Mouse (Mus musculus) layer of hippocampus, adult 2 months (tissue): ENCODE data around the gene Amn. TPM values are rescaled to one million over a fixed set of nuclear protein-coding genes. Genes with fewer than 3 reads are reported as not detected.

Experiments
- DNase-seq, 2 experiments: peaks; one replicate each; pipeline ENCODE4 v3.0.0; 2022; ENCODE audit warnings: low spot score in 2 of 2
- H3K27ac ChIP-seq: fragments of 200-600 bp; 2 replicates; pipeline ENCODE4 v1.8.1; 2022
- H3K4me3 ChIP-seq: fragments of 200-600 bp; 2 replicates; pipeline ENCODE4 v1.8.1; 2022; ENCODE audit warnings: mild to moderate bottlenecking
- CTCF ChIP-seq: fragments of 200-600 bp; conservative IDR thresholded peaks from 2 replicates; pipeline ENCODE4 v1.8.1; 2022; ENCODE audit warnings: antibody characterized with exemption, mild to moderate bottlenecking, moderate library complexity
- total RNA-seq, 2 experiments: library from RNA; stranded (reverse); gene quantifications; 2 replicates each; pipeline ENCODE4 v1.2.3; 2021

Amn gene
- total RNA-seq, 2 experiments from 2014 or later = 4.7 to 5.4 TPM

- peak; percentile 11 to 22 for DNase-seq
- no peak for TF ChIP-seq CTCF
- no peak overlapping the region for H3K27ac ChIP-seq
- H3K4me3 ChIP-seq = no peak overlapping the region
Measured at GRCm38 (mm10) chr12:111317694-111318093, 46.8 kb downstream of the Amn start.

- no peak for TF ChIP-seq CTCF
- no peak for DNase-seq
- Histone ChIP-seq H3K27ac (no peak overlapping the region), H3K4me3 (no peak overlapping the region)
Measured at GRCm38 (mm10) chr12:111320549-111320948, 49.7 kb downstream of the Amn start.

- Histone ChIP-seq H3K27ac (no peak overlapping the region), H3K4me3 (no peak overlapping the region)
- TF ChIP-seq CTCF = no peak
- DNase-seq = peak in 1 of 2 experiments; percentile 16
Measured at GRCm38 (mm10) chr12:111321832-111322231, 50.9 kb downstream of the Amn start.

- DNase-seq = no peak
- Histone ChIP-seq H3K4me3 (no peak overlapping the region), H3K27ac (no peak overlapping the region)
- no peak for TF ChIP-seq CTCF
Measured at GRCm38 (mm10) chr12:111323423-111323822, 52.5 kb downstream of the Amn start.

GRCm38 (mm10) chr12:111324536-111324935 is 53.6 kb downstream of the Amn start:
- Histone ChIP-seq H3K27ac (no peak overlapping the region), H3K4me3 (no peak overlapping the region)
- no peak for DNase-seq
- no peak for TF ChIP-seq CTCF

- Histone ChIP-seq H3K4me3 (no peak overlapping the region), H3K27ac (no peak overlapping the region)
- TF ChIP-seq CTCF = no peak
- DNase-seq = no peak
Measured at GRCm38 (mm10) chr12:111324949-111325348, 54.1 kb downstream of the Amn start.

DNA sequence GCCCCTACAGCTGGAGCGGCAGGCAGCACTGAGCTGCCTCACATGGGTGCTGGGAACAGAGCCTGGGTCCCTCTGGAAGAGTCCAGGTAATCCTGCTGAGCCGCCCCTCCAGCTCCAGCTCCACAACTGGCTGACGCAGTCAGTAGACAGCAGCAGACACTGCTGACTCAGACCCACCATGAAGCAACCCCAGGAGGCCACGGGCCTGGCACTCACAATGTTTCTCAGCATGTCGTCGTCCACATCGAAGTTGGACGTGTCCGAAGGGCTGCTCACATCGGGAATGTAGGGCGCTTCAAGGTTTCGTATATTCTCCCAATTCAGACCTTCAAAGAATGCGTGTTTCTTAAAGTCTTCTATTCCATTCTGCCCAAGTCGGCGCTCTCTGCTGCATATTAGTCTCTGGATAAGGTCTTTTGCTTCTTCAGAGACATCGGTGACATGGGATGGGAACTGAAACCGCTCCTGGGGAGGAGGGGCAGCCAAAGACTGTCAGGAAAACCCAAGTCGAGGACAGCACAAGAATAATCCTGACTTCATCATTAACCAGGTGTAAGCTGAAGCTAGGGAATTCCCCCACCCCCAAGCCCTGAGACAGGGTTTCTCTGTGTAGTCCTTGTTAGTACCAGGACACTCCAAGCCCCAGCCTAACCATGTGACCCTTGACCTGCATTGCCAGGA is 55.0 kb downstream of the Amn start:
- no peak for DNase-seq
- TF ChIP-seq CTCF = no peak
- Histone ChIP-seq H3K27ac (no peak overlapping the region), H3K4me3 (no peak overlapping the region)

Other genes starting within 250 kb of the Amn start
- gene Rcor1, start 231.7 kb upstream of the Amn start, total RNA-seq = 10 to 100 TPM; 15.6 to 19.3 TPM
- gene Traf3, start 104.7 kb upstream of the Amn start, total RNA-seq = 10 to 100 TPM; 58.2 to 64.1 TPM
- gene 4930595D18Rik, start 86.6 kb upstream of the Amn start, total RNA-seq = not detected
- 100 to 1,000 TPM; 113 to 122 TPM for gene Cdc42bpb, start 106.6 kb downstream of the Amn start, total RNA-seq
- gene Lbhd2, start 135.7 kb downstream of the Amn start, total RNA-seq = 1 to 10 TPM; 1.2 to 1.4 TPM
- gene Exoc3l4, start 145.9 kb downstream of the Amn start, total RNA-seq = 1 to 10 TPM; 4.5 to 6.3 TPM
- under 1 TPM; 0.59 to 0.76 TPM for gene Tnfaip2, start 171.4 kb downstream of the Amn start, total RNA-seq
- 1 to 10 TPM; 5.2 to 6.1 TPM for gene Gm266, start 214.7 kb downstream of the Amn start, total RNA-seq